Mouse (Mus musculus) liver, postnatal 0 days (tissue): ENCODE measurements around the gene Acta2. TPM values are rescaled to one million over a fixed set of nuclear protein-coding genes. Genes with fewer than 3 reads are reported as not detected.

ENCODE experiments used
- ATAC-seq: fragments of 200-750 bp; cut with Nextera tagmentation; 2 replicates; pipeline ENCODE4 v1.8.0; 2017; ENCODE audit warnings: mild to moderate bottlenecking, moderate library complexity
- DNase-seq: peaks from one replicate; pipeline ENCODE4 v3.0.0-alpha.2; 2016
- H3K27ac ChIP-seq: fragments of 300-500 bp; sonication (generic); 2 replicates; pipeline ENCODE4 v1.5.1; 2014; ENCODE audit warnings: antibody characterized with exemption, moderate library complexity, mild to moderate bottlenecking, low read depth
- H3K27me3 ChIP-seq: fragments of 300-500 bp; sonication (generic); 2 replicates; pipeline ENCODE4 v1.6.1; 2014; ENCODE audit warnings: low read length, control low read depth, mixed read lengths; ENCODE audit not compliant: insufficient read depth
- H3K36me3 ChIP-seq: fragments of 300-500 bp; sonication (generic); replicated peaks from 2 replicates; pipeline ENCODE4 v1.6.1; 2014; ENCODE audit warnings: mild to moderate bottlenecking, control low read depth, low read length, moderate library complexity, mixed read lengths; ENCODE audit not compliant: insufficient read depth
- H3K4me1 ChIP-seq: fragments of 300-500 bp; sonication (generic); 2 replicates; pipeline ENCODE4 v1.6.1; 2014; ENCODE audit warnings: antibody characterized with exemption, mild to moderate bottlenecking, control low read depth; ENCODE audit not compliant: insufficient read depth
- H3K4me2 ChIP-seq: fragments of 300-500 bp; sonication (generic); 2 replicates; pipeline ENCODE4 v1.6.1; 2014; ENCODE audit warnings: low read depth, mild to moderate bottlenecking, low read length, moderate library complexity, mixed read lengths
- H3K4me3 ChIP-seq: fragments of 300-500 bp; sonication (generic); 2 replicates; pipeline ENCODE4 v1.5.1; 2014; ENCODE audit warnings: low read depth, low read length
- H3K9ac ChIP-seq: fragments of 300-500 bp; sonication (generic); replicated peaks from 2 replicates; pipeline ENCODE4 v1.6.1; 2014; ENCODE audit warnings: mild to moderate bottlenecking, moderate library complexity
- H3K9me3 ChIP-seq: fragments of 300-500 bp; sonication (generic); 2 replicates; pipeline ENCODE4 v1.6.1; 2016; ENCODE audit warnings: mild to moderate bottlenecking, control low read depth, low read length, mixed read lengths
- CTCF ChIP-seq: sonication (generic); IDR thresholded peaks from 2 replicates; pipeline ENCODE4 v1.5.1; 2016; ENCODE audit warnings: antibody characterized with exemption, low read depth
- EP300 ChIP-seq: IDR thresholded peaks from 2 replicates; pipeline ENCODE4 v1.6.1; 2016; ENCODE audit warnings: antibody characterized with exemption, low read depth, mild to moderate bottlenecking
- WGBS: fragments of 180-500 bp; shearing (Covaris S2); extraction: QIAGEN DNeasy Blood & Tissue Kit; methylation state at CpG from one replicate; pipeline ENCODE4 v1.1.7; 2014; ENCODE audit not compliant: insufficient replicate concordance; 5-methylcytosine and 5-hydroxymethylcytosine counted together
- polyA plus RNA-seq: library from polyadenylated mRNA; unstranded; fragments of >200 nt; fragmentation: Nextera tagmentation; extraction: Ambion mirVana; gene quantifications from 2 replicates; pipeline ENCODE4 v1.2.1, GENCODE M21; 2015

The Acta2 gene
- polyA plus RNA-seq, 1 experiment from 2014 or later, result 7.3 TPM

- Histone ChIP-seq H3K4me1 (peaks cover 29% of the 10 kb centered on the region), H3K9me3 (no peaks in the 10 kb centered on the region), H3K27ac (peak overlapping the region; percentile 97), H3K36me3 (no peaks in the 10 kb centered on the region), H3K4me2 (peak overlapping the region; percentile 87), H3K4me3 (peak overlapping the region; percentile 71), H3K9ac (peak overlapping the region; percentile 82), H3K27me3 (no peaks in the 10 kb centered on the region)
- TF ChIP-seq EP300, result no peak
- TF ChIP-seq CTCF, result no peak
- WGBS, result 2% methylated on average over 9 of the region's 9 CpGs
- no peak for ATAC-seq
- DNase-seq, result peak; percentile 47
Observed at GRCm38 (mm10) chr19:34193149-34193548, 62.2 kb downstream of the Acta2 start.

- Histone ChIP-seq H3K4me2 (peak within 1 kb of the TSS; percentile 87), H3K9ac (peak within 1 kb of the TSS; percentile 82), H3K27me3 (no peaks in the 10 kb centered on the region), H3K27ac (peak within 1 kb of the TSS; percentile 97), H3K4me1 (peaks cover 24% of the 10 kb centered on the region), H3K36me3 (no peaks in the 10 kb centered on the region), H3K9me3 (no peaks in the 10 kb centered on the region), H3K4me3 (peak within 1 kb of the TSS; percentile 71)
- ATAC-seq (peak; percentile 89), DNase-seq (peak; percentile 85)
- TF ChIP-seq CTCF (no peak), EP300 (no peak)
- under 1% methylated on average over 58 of the region's 62 CpGs for WGBS
Observed at GRCm38 (mm10) chr19:34192008-34192963, 63.1 kb downstream of the Acta2 start, which contains the start of gene Stambpl1. Gene Stambpl1, plus strand, starts transcription at chr19:34192229.

- no peaks in the 10 kb centered on the region for H3K27me3 ChIP-seq
- no peaks in the 10 kb centered on the region for H3K36me3 ChIP-seq
- H3K4me1 ChIP-seq, result peaks cover 23% of the 10 kb centered on the region
- H3K9ac ChIP-seq, result peak overlapping the region; percentile 82; the same call in 1 of the 2 replicates
- DNase-seq (no peak), ATAC-seq (no peak)
- H3K4me3 ChIP-seq, result peak overlapping the region; percentile 71
- TF ChIP-seq CTCF (no peak), EP300 (no peak)
- H3K4me2 ChIP-seq, result peak overlapping the region; percentile 87
- no peaks in the 10 kb centered on the region for H3K9me3 ChIP-seq
- 39% methylated on average over 10 of the region's 10 CpGs for WGBS
- H3K27ac ChIP-seq, result peak overlapping the region; percentile 97; the same call in 1 of the 2 replicates
Observed at GRCm38 (mm10) chr19:34191645-34192007, 63.8 kb downstream of the Acta2 start.

Other genes starting within 250 kb of the Acta2 start
- gene Lipk, start 247.3 kb downstream of the Acta2 start, polyA plus RNA-seq, result not detected in 2 replicates
- not detected in 2 replicates for gene Lipn, start 188.2 kb downstream of the Acta2 start, polyA plus RNA-seq
- gene Lipm, start 154.7 kb downstream of the Acta2 start, polyA plus RNA-seq, result not detected in 2 replicates
- 0.67 and 0.80 TPM in 2 replicates for gene Ankrd22, start 89.5 kb downstream of the Acta2 start, polyA plus RNA-seq
- 9.2 and 10.3 TPM in 2 replicates for gene Stambpl1, start 63.4 kb downstream of the Acta2 start, polyA plus RNA-seq
- gene Fas, start 35.1 kb upstream of the Acta2 start, polyA plus RNA-seq, result 37.1 and 41.9 TPM in 2 replicates
- gene Ch25h, start 219.6 kb upstream of the Acta2 start, polyA plus RNA-seq, result 0.07 TPM in 1 of 2 replicates, not detected in the other